Mouse (Mus musculus): ENCODE results near the gene Csta1. TPM values are rescaled to one million over a fixed set of nuclear protein-coding genes. Genes with fewer than 3 reads are reported as not detected.
"Not testable (repeated sequence)": the region's sequence is repeated elsewhere in the genome, so short reads cannot be mapped to it uniquely, and the experiment has no call there.

Gene Csta1
- polyA plus RNA-seq (2016; fragmentation: Nextera tagmentation; extraction: Ambion mirVana): 0.16 and 0.58 TPM in 2 replicates

DNA sequence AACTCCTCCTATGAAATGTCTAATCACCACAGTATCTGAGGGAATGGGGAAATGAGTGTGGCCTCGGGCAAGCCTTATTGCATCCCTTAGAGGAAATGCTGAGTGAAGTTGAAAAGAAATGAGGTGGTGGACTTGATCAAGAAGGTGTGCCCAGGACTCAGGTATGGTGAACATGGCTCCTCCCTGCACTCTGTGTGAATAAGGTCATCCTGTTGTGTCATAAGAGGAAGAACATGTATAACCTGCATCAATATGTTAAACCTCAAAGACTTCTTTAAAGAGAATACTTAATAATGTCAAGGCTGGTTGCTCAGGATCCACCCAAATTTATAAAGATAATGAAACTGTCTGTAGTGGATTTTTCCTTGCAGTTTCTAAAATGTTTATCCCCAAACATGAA is at the start of gene Csta1:
Gene Csta1, minus strand, starts transcription at position 101 of the 400 bp plus-strand sequence.
- H3K36me3 ChIP-seq: no peaks in the 10 kb centered on the region
- no peaks in the 10 kb centered on the region for H3K4me1 ChIP-seq (replicated peaks)
- no peaks in the 10 kb centered on the region for H3K27me3 ChIP-seq
- no peak within 1 kb of the TSS for H3K9ac ChIP-seq (replicated peaks)
- no peaks in the 10 kb centered on the region for H3K9me3 ChIP-seq
- WGBS: 59% methylated on average over 1 of the region's 1 CpGs
- no peak within 1 kb of the TSS for H3K4me3 ChIP-seq (replicated peaks)
- no peak within 1 kb of the TSS for H3K27ac ChIP-seq
- no peak within 1 kb of the TSS for H3K4me2 ChIP-seq
- ATAC-seq (ENCODE audit: insufficient number of reproducible peaks, insufficient read depth, low FRiP score, low TSS enrichment, low read depth): no peak

GRCm38 (mm10) chr16:36179910-36180309 is 48.9 kb upstream of the Csta1 start:
- whole genome bisulfite sequencing: 80% methylated on average over 2 of the region's 2 CpGs
- Histone ChIP-seq H3K27ac (no peak overlapping the region), H3K4me1 (replicated peaks) (no peaks in the 10 kb centered on the region), H3K9me3 (no peaks in the 10 kb centered on the region), H3K4me3 (replicated peaks) (no peak overlapping the region), H3K27me3 (no peaks in the 10 kb centered on the region), H3K4me2 (no peak overlapping the region), H3K9ac (replicated peaks) (no peak overlapping the region), H3K36me3 (no peaks in the 10 kb centered on the region)
- no peak for ATAC-seq (ENCODE audit: insufficient number of reproducible peaks, insufficient read depth, low FRiP score, low TSS enrichment, low read depth)

DNA sequence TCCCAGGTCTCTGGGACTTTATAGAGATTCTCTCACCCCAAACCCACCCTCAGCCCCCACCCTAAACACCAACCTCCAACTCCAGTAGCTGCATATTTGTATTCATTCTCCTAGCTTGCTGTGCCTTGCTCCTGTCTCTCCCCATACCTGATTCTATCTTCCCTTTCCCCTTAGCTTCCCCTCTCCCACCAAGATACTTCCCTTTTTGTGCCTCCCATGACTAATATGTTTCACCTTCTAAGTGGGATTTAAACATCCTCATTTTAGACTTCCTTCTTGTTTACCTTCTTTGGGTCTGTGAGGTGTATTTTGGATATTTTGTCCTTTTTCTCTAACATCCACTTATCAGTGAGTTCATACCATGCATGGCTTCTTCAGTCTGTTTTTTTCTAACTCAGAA is 45.1 kb upstream of the Csta1 start:
- no peaks in the 10 kb centered on the region for H3K4me1 ChIP-seq (replicated peaks)
- no peak overlapping the region for H3K4me2 ChIP-seq
- H3K4me3 ChIP-seq (replicated peaks): no peak overlapping the region
- no peak overlapping the region for H3K27ac ChIP-seq
- no peaks in the 10 kb centered on the region for H3K9me3 ChIP-seq
- no peak for ATAC-seq (ENCODE audit: insufficient number of reproducible peaks, insufficient read depth, low FRiP score, low TSS enrichment, low read depth)
- no peak overlapping the region for H3K9ac ChIP-seq (replicated peaks)
- H3K36me3 ChIP-seq: no peaks in the 10 kb centered on the region
- H3K27me3 ChIP-seq: no peaks in the 10 kb centered on the region

- H3K4me2 ChIP-seq; H3K36me3 ChIP-seq; H3K4me1 ChIP-seq (replicated peaks); ATAC-seq (ENCODE audit: insufficient number of reproducible peaks, insufficient read depth, low FRiP score, low TSS enrichment, low read depth); H3K27ac ChIP-seq; H3K9me3 ChIP-seq; H3K4me3 ChIP-seq (replicated peaks); H3K9ac ChIP-seq (replicated peaks); H3K27me3 ChIP-seq: not testable (repeated sequence)
- WGBS: 87% methylated on average over 9 of the region's 10 CpGs
Measured at GRCm38 (mm10) chr16:36167841-36168240, 36.8 kb upstream of the Csta1 start.

DNA sequence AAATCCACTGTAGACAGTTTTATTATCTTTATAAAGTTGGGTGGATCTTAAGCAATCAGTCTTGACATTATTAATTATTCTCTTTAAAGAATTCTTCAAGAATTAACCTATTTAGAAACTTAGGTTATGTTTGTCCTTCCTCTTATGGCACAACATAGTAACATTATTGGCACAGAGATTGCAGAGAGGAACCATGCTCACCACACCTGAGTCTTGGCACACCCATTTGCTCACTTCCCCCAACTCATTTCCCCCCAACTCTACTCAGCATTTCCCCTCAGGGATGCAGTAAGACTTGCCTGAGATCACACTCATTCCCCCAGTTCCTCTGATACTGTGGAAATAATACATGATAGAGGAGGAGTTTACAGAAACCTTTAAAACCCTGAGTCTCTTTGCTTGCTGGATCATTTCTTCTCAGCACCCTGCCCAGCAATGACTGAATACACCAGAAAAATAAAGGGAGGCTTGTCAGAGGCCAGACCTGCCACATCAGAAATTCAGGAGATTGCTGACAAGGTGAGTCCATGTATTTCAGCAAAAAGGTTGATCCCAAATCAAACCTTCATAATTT is 25.4 kb upstream of the Csta1 start, which contains the start of gene Stfa2l1:
Gene Stfa2l1, plus strand, starts transcription at position 410 of the 574 bp plus-strand sequence.
- Histone ChIP-seq H3K27ac (no peak within 1 kb of the TSS), H3K4me2 (no peak within 1 kb of the TSS), H3K9me3 (no peaks in the 10 kb centered on the region), H3K27me3 (no peaks in the 10 kb centered on the region), H3K4me3 (replicated peaks) (no peak within 1 kb of the TSS), H3K36me3 (no peaks in the 10 kb centered on the region), H3K4me1 (replicated peaks) (no peaks in the 10 kb centered on the region), H3K9ac (replicated peaks) (no peak within 1 kb of the TSS)
- ATAC-seq (ENCODE audit: insufficient number of reproducible peaks, insufficient read depth, low FRiP score, low TSS enrichment, low read depth): no peak

GRCm38 (mm10) chr16:36138201-36138600 is 7.2 kb upstream of the Csta1 start:
- H3K4me2 ChIP-seq: no peak overlapping the region
- H3K9me3 ChIP-seq: no peaks in the 10 kb centered on the region
- ATAC-seq (ENCODE audit: insufficient number of reproducible peaks, insufficient read depth, low FRiP score, low TSS enrichment, low read depth): no peak
- 85% methylated on average over 2 of the region's 2 CpGs for WGBS
- H3K27ac ChIP-seq: no peak overlapping the region
- no peaks in the 10 kb centered on the region for H3K27me3 ChIP-seq
- H3K4me3 ChIP-seq (replicated peaks): no peak overlapping the region
- H3K9ac ChIP-seq (replicated peaks): no peak overlapping the region
- H3K4me1 ChIP-seq (replicated peaks): no peaks in the 10 kb centered on the region
- no peaks in the 10 kb centered on the region for H3K36me3 ChIP-seq

GRCm38 (mm10) chr16:36128092-36128491 is 2.9 kb downstream of the Csta1 start:
- H3K9me3 ChIP-seq: no peaks in the 10 kb centered on the region
- no peaks in the 10 kb centered on the region for H3K27me3 ChIP-seq
- H3K27ac ChIP-seq: no peak overlapping the region
- H3K4me3 ChIP-seq (replicated peaks): no peak overlapping the region
- no peaks in the 10 kb centered on the region for H3K4me1 ChIP-seq (replicated peaks)
- H3K36me3 ChIP-seq: no peaks in the 10 kb centered on the region
- no peak overlapping the region for H3K9ac ChIP-seq (replicated peaks)
- WGBS: 87% methylated on average over 7 of the region's 7 CpGs
- no peak for ATAC-seq (ENCODE audit: insufficient number of reproducible peaks, insufficient read depth, low FRiP score, low TSS enrichment, low read depth)
- H3K4me2 ChIP-seq: no peak overlapping the region

GRCm38 (mm10) chr16:36115751-36116150 is 15.3 kb downstream of the Csta1 start:
- 93% methylated on average over 6 of the region's 6 CpGs for WGBS
- ATAC-seq (ENCODE audit: insufficient number of reproducible peaks, insufficient read depth, low FRiP score, low TSS enrichment, low read depth): not testable (repeated sequence)

DNA sequence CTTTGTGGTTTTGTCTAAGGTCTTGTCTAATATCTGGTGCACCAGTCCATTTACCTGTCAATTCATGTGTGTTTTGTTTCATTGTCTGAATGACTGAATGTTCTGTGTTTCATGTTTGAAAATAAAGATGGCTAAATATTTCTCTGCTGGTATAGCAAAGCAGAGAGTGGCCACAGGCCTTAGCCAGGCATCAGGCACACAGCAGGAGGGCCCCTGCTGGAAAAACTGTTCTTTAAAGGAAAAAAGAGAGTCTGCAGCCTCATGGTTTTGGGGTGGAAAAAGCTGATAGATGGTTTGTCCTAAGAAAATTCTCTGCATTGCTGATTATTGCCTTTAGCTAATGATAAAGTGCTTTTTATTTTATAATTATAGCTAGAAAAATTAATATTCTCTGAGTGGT is 19.6 kb downstream of the Csta1 start:
- not testable (repeated sequence) for H3K4me1 ChIP-seq (replicated peaks); H3K27me3 ChIP-seq

More at GRCm38 (mm10) chr16:36115751-36116150, 15.3 kb downstream of the Csta1 start:
- H3K27me3 ChIP-seq; H3K4me3 ChIP-seq (replicated peaks); H3K9me3 ChIP-seq; H3K27ac ChIP-seq; H3K4me2 ChIP-seq; H3K4me1 ChIP-seq (replicated peaks); H3K9ac ChIP-seq (replicated peaks); H3K36me3 ChIP-seq: not testable (repeated sequence)

DNA sequence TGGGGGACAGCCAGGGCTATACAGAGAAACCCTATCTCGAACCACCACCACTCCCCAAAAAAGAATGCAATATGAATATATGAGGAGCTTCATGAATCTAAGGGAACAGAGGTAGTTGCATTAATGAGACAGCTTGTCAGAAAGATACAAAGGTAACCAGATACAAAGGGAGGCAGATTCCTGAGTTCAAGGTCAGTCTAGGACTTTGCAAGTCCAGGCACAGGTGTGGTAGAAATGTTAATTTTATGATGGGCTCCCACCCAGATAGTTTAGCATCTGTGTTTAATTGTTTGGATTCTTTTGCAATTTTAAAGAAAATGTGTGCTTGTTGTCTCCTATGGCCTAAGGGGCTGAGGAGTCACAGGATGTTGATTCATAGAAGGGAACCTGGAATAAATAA is 28.8 kb downstream of the Csta1 start:
- Histone ChIP-seq H3K27me3 (no peaks in the 10 kb centered on the region), H3K9me3 (peaks cover 9% of the 10 kb centered on the region; the same call in 1 of the 2 replicates), H3K4me2 (no peak overlapping the region), H3K4me3 (replicated peaks) (no peak overlapping the region), H3K4me1 (replicated peaks) (no peaks in the 10 kb centered on the region), H3K36me3 (no peaks in the 10 kb centered on the region), H3K27ac (no peak overlapping the region), H3K9ac (replicated peaks) (no peak overlapping the region)
- WGBS: 97% methylated on average over 1 of the region's 1 CpGs
- ATAC-seq (ENCODE audit: insufficient number of reproducible peaks, insufficient read depth, low FRiP score, low TSS enrichment, low read depth): no peak

More for the DNA sequence above, 19.6 kb downstream of the Csta1 start:
- not testable (repeated sequence) for H3K9me3 ChIP-seq; H3K4me3 ChIP-seq (replicated peaks); H3K27ac ChIP-seq; H3K36me3 ChIP-seq; H3K4me2 ChIP-seq; H3K9ac ChIP-seq (replicated peaks); ATAC-seq (ENCODE audit: insufficient number of reproducible peaks, insufficient read depth, low FRiP score, low TSS enrichment, low read depth)

DNA sequence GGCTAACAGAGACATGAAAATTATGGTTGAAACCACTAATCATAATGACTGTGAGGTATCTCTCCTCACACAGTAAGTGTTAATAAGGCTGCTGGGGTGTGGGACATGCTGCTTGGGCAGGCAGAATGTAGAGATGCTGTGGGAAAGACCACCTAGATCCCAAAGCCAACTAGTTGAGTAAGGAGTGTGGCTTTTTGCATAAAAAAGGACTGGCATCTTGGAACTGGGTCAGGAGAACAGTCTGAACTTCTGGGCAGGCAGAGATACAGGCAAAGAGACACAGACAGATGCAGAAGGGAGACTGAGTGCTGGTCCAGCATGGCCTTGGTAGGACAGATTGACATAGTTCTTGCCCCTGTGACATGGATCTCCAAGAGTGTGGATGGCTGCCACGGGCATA is 29.5 kb downstream of the Csta1 start:
- Histone ChIP-seq H3K9ac (replicated peaks) (no peak overlapping the region), H3K9me3 (peaks cover 9% of the 10 kb centered on the region; the same call in 1 of the 2 replicates), H3K4me2 (no peak overlapping the region), H3K4me3 (replicated peaks) (no peak overlapping the region), H3K27me3 (no peaks in the 10 kb centered on the region), H3K27ac (no peak overlapping the region), H3K4me1 (replicated peaks) (no peaks in the 10 kb centered on the region), H3K36me3 (no peaks in the 10 kb centered on the region)
- ATAC-seq (ENCODE audit: insufficient number of reproducible peaks, insufficient read depth, low FRiP score, low TSS enrichment, low read depth): no peak
- WGBS: 88% methylated on average over 1 of the region's 1 CpGs

DNA sequence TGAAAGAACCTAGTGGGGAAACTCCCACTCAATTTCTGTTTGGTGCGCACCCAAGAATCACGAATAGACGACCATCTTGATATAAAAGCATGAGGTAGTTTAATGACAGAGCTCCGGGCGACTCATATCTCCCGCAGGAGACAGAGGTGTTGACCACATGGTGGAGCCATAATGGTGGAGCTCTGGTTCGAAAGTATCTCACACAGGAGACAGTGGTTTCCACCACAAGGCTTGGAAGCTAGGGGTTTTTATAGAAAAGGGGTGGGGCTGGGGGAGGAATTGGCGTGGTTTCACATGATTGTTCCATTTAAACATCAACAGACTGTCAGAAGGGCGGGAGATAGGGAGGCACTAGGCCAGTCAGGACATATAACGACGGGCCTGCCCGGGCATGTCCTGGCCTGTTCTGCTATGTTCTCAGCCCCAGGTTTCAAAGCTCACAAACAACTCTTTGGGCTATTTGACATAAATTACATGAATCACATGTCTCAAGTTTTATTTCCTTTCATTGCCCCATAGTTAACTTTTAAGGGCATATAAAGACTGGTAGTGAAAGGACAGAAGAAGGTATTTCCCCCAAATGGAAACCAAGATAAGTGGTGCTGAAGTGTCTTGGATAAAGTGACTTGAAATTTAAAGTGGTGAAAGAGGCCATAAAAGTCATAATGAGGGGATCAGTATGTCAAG is 33.1 kb downstream of the Csta1 start:
- H3K9me3 ChIP-seq; ATAC-seq (ENCODE audit: insufficient number of reproducible peaks, insufficient read depth, low FRiP score, low TSS enrichment, low read depth); H3K36me3 ChIP-seq; H3K27me3 ChIP-seq; H3K4me2 ChIP-seq; H3K4me1 ChIP-seq (replicated peaks); H3K4me3 ChIP-seq (replicated peaks); H3K9ac ChIP-seq (replicated peaks); H3K27ac ChIP-seq: not testable (repeated sequence)
- WGBS: 87% methylated on average over 12 of the region's 12 CpGs

Data from limb, embryonic 12.5 days (tissue).